Mouse (Mus musculus): ENCODE results near the gene Hdlbp. TPM values are rescaled to one million over a fixed set of nuclear protein-coding genes. Genes with fewer than 3 reads are reported as not detected.

Hdlbp gene
- polyA plus RNA-seq, 1 experiment from 2014 or later = 144 TPM

GRCm38 (mm10) chr1:93403403-93403802 lies 75.2 kb downstream of the Hdlbp start:
- WGBS (ENCODE audit: insufficient replicate concordance) = 69% methylated on average over 4 of the region's 4 CpGs
- Histone ChIP-seq H3K27ac (ENCODE audit: low read depth, low read length) (no peak overlapping the region), H3K4me2 (no peak overlapping the region), H3K9me3 (replicated peaks; ENCODE audit: control insufficient read depth, low read length) (no peaks in the 10 kb centered on the region), H3K9ac (ENCODE audit: low read depth, low read length) (no peak overlapping the region), H3K4me3 (ENCODE audit: low read depth, low read length) (no peak overlapping the region), H3K36me3 (ENCODE audit: control insufficient read depth, insufficient read depth, low read length) (peaks cover 21% of the 10 kb centered on the region), H3K4me1 (ENCODE audit: control insufficient read depth, insufficient read depth, low read length) (0 out of 2 replicates have a peak, but pooled peaks cover 4% of the 10 kb centered on the region), H3K27me3 (ENCODE audit: control insufficient read depth, insufficient read depth, low read length) (no peaks in the 10 kb centered on the region)
- no peak for ATAC-seq (replicated peaks; ENCODE audit: insufficient number of reproducible peaks, low FRiP score, low TSS enrichment)

GRCm38 (mm10) chr1:93401191-93402052 lies 77.2 kb downstream of the Hdlbp start:
- H3K27me3 ChIP-seq (ENCODE audit: control insufficient read depth, insufficient read depth, low read length) = no peaks in the 10 kb centered on the region
- H3K4me1 ChIP-seq (ENCODE audit: control insufficient read depth, insufficient read depth, low read length) = 0 out of 2 replicates have a peak, but pooled peaks cover 4% of the 10 kb centered on the region
- no peaks in the 10 kb centered on the region for H3K9me3 ChIP-seq (replicated peaks; ENCODE audit: control insufficient read depth, low read length)
- 0 out of 2 replicates have a peak, but pooled peaks cover 2% of the 10 kb centered on the region for H3K36me3 ChIP-seq (ENCODE audit: control insufficient read depth, insufficient read depth, low read length)
- no peak overlapping the region for H3K27ac ChIP-seq (ENCODE audit: low read depth, low read length)
- 12% methylated on average over 38 of the region's 38 CpGs for WGBS (ENCODE audit: insufficient replicate concordance)
- peak overlapping the region; percentile 74 for H3K4me2 ChIP-seq
- H3K9ac ChIP-seq (ENCODE audit: low read depth, low read length) = peak overlapping the region; percentile 56; the same call in 1 of the 2 replicates
- ATAC-seq (replicated peaks; ENCODE audit: insufficient number of reproducible peaks, low FRiP score, low TSS enrichment) = no peak
- peak overlapping the region; percentile 35 for H3K4me3 ChIP-seq (ENCODE audit: low read depth, low read length)

DNA sequence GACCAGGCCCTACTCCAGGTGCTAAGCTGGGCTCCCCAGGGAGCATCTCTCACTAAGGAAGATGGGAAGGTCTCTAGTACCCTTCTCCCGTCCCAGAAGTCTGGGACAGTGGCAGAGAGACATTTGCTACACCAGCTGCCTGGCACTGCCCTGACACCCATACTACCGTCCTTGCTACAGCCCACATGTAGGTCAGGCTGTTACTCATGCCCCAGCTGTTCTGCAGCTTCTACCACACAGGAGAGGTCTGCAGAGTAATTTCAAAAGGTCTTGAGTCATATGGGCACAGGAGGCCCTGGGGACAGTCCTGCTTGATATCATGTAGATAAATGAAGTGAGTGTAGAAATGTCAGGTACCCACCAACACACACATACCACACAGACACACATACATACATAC lies 89.7 kb downstream of the Hdlbp start:
- 65% methylated on average over 2 of the region's 2 CpGs for WGBS (ENCODE audit: insufficient replicate concordance)
- Histone ChIP-seq H3K9ac (ENCODE audit: low read depth, low read length) (no peak overlapping the region), H3K9me3 (replicated peaks; ENCODE audit: control insufficient read depth, low read length) (no peaks in the 10 kb centered on the region), H3K27ac (ENCODE audit: low read depth, low read length) (no peak overlapping the region), H3K36me3 (ENCODE audit: control insufficient read depth, insufficient read depth, low read length) (no peaks in the 10 kb centered on the region), H3K4me2 (no peak overlapping the region), H3K27me3 (ENCODE audit: control insufficient read depth, insufficient read depth, low read length) (no peaks in the 10 kb centered on the region), H3K4me3 (ENCODE audit: low read depth, low read length) (no peak overlapping the region), H3K4me1 (ENCODE audit: control insufficient read depth, insufficient read depth, low read length) (no peaks in the 10 kb centered on the region)
- no peak for ATAC-seq (replicated peaks; ENCODE audit: insufficient number of reproducible peaks, low FRiP score, low TSS enrichment)

- WGBS (ENCODE audit: insufficient replicate concordance) = 72% methylated on average over 2 of the region's 2 CpGs
- Histone ChIP-seq H3K4me3 (ENCODE audit: low read depth, low read length) (no peak overlapping the region), H3K27me3 (ENCODE audit: control insufficient read depth, insufficient read depth, low read length) (no peaks in the 10 kb centered on the region), H3K36me3 (ENCODE audit: control insufficient read depth, insufficient read depth, low read length) (no peaks in the 10 kb centered on the region), H3K27ac (ENCODE audit: low read depth, low read length) (no peak overlapping the region), H3K9me3 (replicated peaks; ENCODE audit: control insufficient read depth, low read length) (no peaks in the 10 kb centered on the region), H3K4me2 (no peak overlapping the region), H3K4me1 (ENCODE audit: control insufficient read depth, insufficient read depth, low read length) (no peaks in the 10 kb centered on the region), H3K9ac (ENCODE audit: low read depth, low read length) (no peak overlapping the region)
- ATAC-seq (replicated peaks; ENCODE audit: insufficient number of reproducible peaks, low FRiP score, low TSS enrichment) = no peak
Observed at GRCm38 (mm10) chr1:93387198-93387597, 91.4 kb downstream of the Hdlbp start.

DNA sequence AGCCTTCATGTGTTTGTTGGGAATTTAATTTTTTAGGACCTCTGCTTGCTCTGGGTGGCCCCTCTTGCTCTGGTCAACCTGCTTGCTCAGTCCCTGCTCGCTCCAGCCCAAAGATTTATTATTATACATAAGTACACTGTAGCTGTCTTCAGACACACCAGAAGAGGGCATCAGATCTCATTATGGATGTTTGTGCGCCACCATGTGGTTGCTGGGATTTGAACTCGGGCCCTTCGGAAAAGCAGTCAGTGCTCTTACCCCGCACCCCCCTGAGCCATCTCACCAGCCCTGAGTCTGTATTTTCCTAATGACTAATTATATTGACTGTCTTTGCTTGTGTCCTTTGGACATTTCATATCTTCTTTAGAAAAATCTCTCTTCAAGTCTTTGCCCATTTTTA lies 99.5 kb downstream of the Hdlbp start:
- Histone ChIP-seq H3K9ac (ENCODE audit: low read depth, low read length) (no peak overlapping the region), H3K4me2 (no peak overlapping the region), H3K4me3 (ENCODE audit: low read depth, low read length) (no peak overlapping the region), H3K27me3 (ENCODE audit: control insufficient read depth, insufficient read depth, low read length) (no peaks in the 10 kb centered on the region), H3K9me3 (replicated peaks; ENCODE audit: control insufficient read depth, low read length) (no peaks in the 10 kb centered on the region), H3K4me1 (ENCODE audit: control insufficient read depth, insufficient read depth, low read length) (no peaks in the 10 kb centered on the region), H3K36me3 (ENCODE audit: control insufficient read depth, insufficient read depth, low read length) (no peaks in the 10 kb centered on the region), H3K27ac (ENCODE audit: low read depth, low read length) (no peak overlapping the region)
- 74% methylated on average over 5 of the region's 5 CpGs for WGBS (ENCODE audit: insufficient replicate concordance)
- ATAC-seq (replicated peaks; ENCODE audit: insufficient number of reproducible peaks, low FRiP score, low TSS enrichment) = no peak

DNA sequence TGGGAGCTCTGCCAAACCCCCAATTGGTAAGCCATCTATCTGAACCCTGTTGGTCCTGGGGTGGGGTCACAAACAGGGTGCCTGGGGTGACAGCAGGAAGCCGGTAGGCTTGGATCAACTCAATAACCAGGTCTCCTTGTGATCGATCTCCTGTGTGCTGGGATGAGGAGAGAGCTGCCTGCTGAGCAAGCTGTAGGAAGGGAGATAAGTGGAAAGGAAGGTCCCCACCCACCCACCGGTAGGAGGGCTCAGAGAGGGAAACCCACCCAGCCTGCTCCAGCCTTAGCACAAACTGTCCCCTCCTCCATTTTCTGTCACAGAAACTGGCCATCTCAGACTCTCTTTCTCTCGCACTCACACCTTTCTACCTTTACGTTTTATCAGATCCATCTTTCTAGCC lies 101.3 kb downstream of the Hdlbp start:
- Histone ChIP-seq H3K4me1 (ENCODE audit: control insufficient read depth, insufficient read depth, low read length) (no peaks in the 10 kb centered on the region), H3K9ac (ENCODE audit: low read depth, low read length) (no peak overlapping the region), H3K4me3 (ENCODE audit: low read depth, low read length) (no peak overlapping the region), H3K27me3 (ENCODE audit: control insufficient read depth, insufficient read depth, low read length) (no peaks in the 10 kb centered on the region), H3K9me3 (replicated peaks; ENCODE audit: control insufficient read depth, low read length) (no peaks in the 10 kb centered on the region), H3K36me3 (ENCODE audit: control insufficient read depth, insufficient read depth, low read length) (no peaks in the 10 kb centered on the region), H3K27ac (ENCODE audit: low read depth, low read length) (no peak overlapping the region), H3K4me2 (no peak overlapping the region)
- WGBS (ENCODE audit: insufficient replicate concordance) = 39% methylated on average over 5 of the region's 5 CpGs
- no peak for ATAC-seq (replicated peaks; ENCODE audit: insufficient number of reproducible peaks, low FRiP score, low TSS enrichment)

DNA sequence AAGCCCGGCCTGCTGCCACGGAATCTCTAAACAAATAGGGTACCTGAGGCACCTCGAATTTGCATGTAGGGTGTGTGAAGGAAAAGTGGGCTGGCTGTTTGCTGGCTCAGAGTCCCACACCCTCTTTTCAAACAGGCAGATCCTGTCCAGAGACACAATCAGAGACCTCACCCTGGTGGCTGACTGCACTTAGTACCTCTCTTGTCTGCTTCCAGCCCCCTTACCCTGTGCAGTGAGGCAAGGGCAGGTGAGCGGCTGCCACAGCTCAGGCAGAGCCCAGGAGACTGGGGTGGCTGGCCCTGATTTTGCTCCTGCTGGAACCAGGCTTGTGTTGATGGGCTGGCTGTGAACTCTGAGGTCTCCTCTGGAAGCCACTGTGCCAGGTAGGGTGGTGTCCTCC lies 105.0 kb downstream of the Hdlbp start, which contains the start of gene Ano7:
Gene Ano7, plus strand, starts transcription at position 266 of the 400 bp plus-strand sequence.
- Histone ChIP-seq H3K4me1 (ENCODE audit: control insufficient read depth, insufficient read depth, low read length) (no peaks in the 10 kb centered on the region), H3K36me3 (ENCODE audit: control insufficient read depth, insufficient read depth, low read length) (no peaks in the 10 kb centered on the region), H3K27me3 (ENCODE audit: control insufficient read depth, insufficient read depth, low read length) (no peaks in the 10 kb centered on the region), H3K4me2 (no peak within 1 kb of the TSS), H3K9me3 (replicated peaks; ENCODE audit: control insufficient read depth, low read length) (no peaks in the 10 kb centered on the region), H3K9ac (ENCODE audit: low read depth, low read length) (no peak within 1 kb of the TSS), H3K27ac (ENCODE audit: low read depth, low read length) (no peak within 1 kb of the TSS), H3K4me3 (ENCODE audit: low read depth, low read length) (no peak within 1 kb of the TSS)
- WGBS (ENCODE audit: insufficient replicate concordance) = 65% methylated on average over 4 of the region's 4 CpGs
- no peak for ATAC-seq (replicated peaks; ENCODE audit: insufficient number of reproducible peaks, low FRiP score, low TSS enrichment)

DNA sequence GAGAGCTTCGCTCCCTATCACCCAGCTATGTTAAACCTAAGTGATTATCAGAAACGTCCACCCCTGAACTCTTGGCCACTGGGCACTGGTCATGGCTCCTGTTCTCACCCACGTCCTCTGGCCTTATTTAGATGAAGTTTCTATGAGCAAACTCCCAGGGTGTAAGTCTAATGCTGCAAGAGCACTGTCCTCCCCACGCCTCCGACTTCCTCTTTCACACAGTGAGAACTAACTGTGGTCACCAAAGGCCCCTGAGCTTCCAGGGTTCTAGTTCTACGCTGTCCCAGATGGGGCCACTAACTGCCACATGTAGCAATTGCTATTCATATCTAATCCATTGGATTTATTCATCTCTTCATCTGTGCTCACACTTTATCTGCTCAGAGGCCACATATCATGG lies 113.0 kb downstream of the Hdlbp start:
- no peak overlapping the region for H3K4me3 ChIP-seq (ENCODE audit: low read depth, low read length)
- H3K4me2 ChIP-seq = no peak overlapping the region
- no peaks in the 10 kb centered on the region for H3K9me3 ChIP-seq (replicated peaks; ENCODE audit: control insufficient read depth, low read length)
- no peaks in the 10 kb centered on the region for H3K4me1 ChIP-seq (ENCODE audit: control insufficient read depth, insufficient read depth, low read length)
- H3K27ac ChIP-seq (ENCODE audit: low read depth, low read length) = no peak overlapping the region
- H3K27me3 ChIP-seq (ENCODE audit: control insufficient read depth, insufficient read depth, low read length) = no peaks in the 10 kb centered on the region
- H3K9ac ChIP-seq (ENCODE audit: low read depth, low read length) = no peak overlapping the region
- WGBS (ENCODE audit: insufficient replicate concordance) = 94% methylated on average over 6 of the region's 6 CpGs
- no peak for ATAC-seq (replicated peaks; ENCODE audit: insufficient number of reproducible peaks, low FRiP score, low TSS enrichment)
- peaks cover 20% of the 10 kb centered on the region for H3K36me3 ChIP-seq (ENCODE audit: control insufficient read depth, insufficient read depth, low read length)

- Histone ChIP-seq H3K36me3 (ENCODE audit: control insufficient read depth, insufficient read depth, low read length) (peaks cover 23% of the 10 kb centered on the region), H3K27me3 (ENCODE audit: control insufficient read depth, insufficient read depth, low read length) (no peaks in the 10 kb centered on the region), H3K4me1 (ENCODE audit: control insufficient read depth, insufficient read depth, low read length) (no peaks in the 10 kb centered on the region), H3K9ac (ENCODE audit: low read depth, low read length) (no peak overlapping the region), H3K4me3 (ENCODE audit: low read depth, low read length) (no peak overlapping the region), H3K4me2 (no peak overlapping the region), H3K27ac (ENCODE audit: low read depth, low read length) (no peak overlapping the region), H3K9me3 (replicated peaks; ENCODE audit: control insufficient read depth, low read length) (no peaks in the 10 kb centered on the region)
- no peak for ATAC-seq (replicated peaks; ENCODE audit: insufficient number of reproducible peaks, low FRiP score, low TSS enrichment)
- 84% methylated on average over 4 of the region's 4 CpGs for WGBS (ENCODE audit: insufficient replicate concordance)
Observed at GRCm38 (mm10) chr1:93362661-93363060, 116.0 kb downstream of the Hdlbp start.

Data from heart, embryonic 11.5 days (tissue).